Mouse (Mus musculus) midbrain, embryonic 10.5 days (tissue): ENCODE measurements at regions not wholly inside any gene's neighbourhood (a gene's known extent, or its start where the extent isn't known, plus 50 kb on each side); places are given as distances from the start of the nearest gene placed in this dataset.

Source experiments
- DNase-seq: peaks from one replicate; pipeline ENCODE4 v3.0.0-alpha.2; 2017; ENCODE audit warnings: low spot score
- H3K27ac ChIP-seq: fragments of 300-500 bp; sonication (generic); replicated peaks from 2 replicates; pipeline ENCODE4 v1.5.1; 2016; ENCODE audit warnings: mild to moderate bottlenecking
- H3K27me3 ChIP-seq: fragments of 300-500 bp; sonication (generic); 2 replicates; pipeline ENCODE4 v1.6.1; 2016; ENCODE audit warnings: low read depth, mild to moderate bottlenecking; ENCODE audit not compliant: poor library complexity, severe bottlenecking
- H3K36me3 ChIP-seq: fragments of 300-500 bp; sonication (generic); 2 replicates; pipeline ENCODE4 v1.6.1; 2016; ENCODE audit warnings: mild to moderate bottlenecking, moderate library complexity
- H3K4me1 ChIP-seq: fragments of 300-500 bp; sonication (generic); 2 replicates; pipeline ENCODE4 v1.6.1; 2016
- H3K4me3 ChIP-seq: fragments of 300-500 bp; sonication (generic); 2 replicates; pipeline ENCODE4 v1.5.1; 2016; ENCODE audit warnings: mild to moderate bottlenecking, moderate library complexity
- H3K9me3 ChIP-seq: fragments of 300-500 bp; sonication (generic); replicated peaks from 2 replicates; pipeline ENCODE4 v1.6.1; 2016; ENCODE audit warnings: mild to moderate bottlenecking
- WGBS: fragments of 180-500 bp; shearing (Covaris S2); methylation state at CpG from one replicate; pipeline ENCODE4 v1.1.7; 2016; 5-methylcytosine and 5-hydroxymethylcytosine counted together

DNA sequence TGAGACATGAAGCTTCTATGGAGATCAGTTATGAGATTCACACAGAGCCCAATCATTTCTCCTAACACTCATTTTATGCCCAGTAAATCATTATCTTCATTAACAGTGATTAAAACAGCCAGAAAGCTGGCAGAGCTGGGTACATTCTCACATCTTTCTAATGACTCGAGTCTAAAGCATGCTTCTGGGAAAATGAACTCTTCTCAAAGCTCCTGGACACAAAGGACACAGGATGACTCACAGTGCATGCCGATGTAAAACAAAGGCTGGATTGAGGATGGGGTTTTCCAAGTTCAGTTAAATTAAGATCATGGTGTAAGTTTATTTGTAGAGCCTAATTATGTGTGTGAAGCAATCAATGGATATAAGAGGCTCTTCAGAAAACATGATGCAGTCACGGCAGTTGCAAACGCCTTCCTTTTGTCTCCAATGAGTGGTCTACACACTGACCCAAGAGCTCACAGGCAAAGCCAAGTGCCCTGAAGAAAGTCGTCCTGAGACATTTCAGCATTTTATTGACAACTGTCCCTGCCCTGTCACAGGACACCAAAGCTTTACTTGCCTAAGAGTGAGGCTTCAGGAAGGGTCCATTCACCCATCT is 1390.7 kb downstream of the Defb40 start:
- 70% methylated on average over 5 of the region's 5 CpGs for WGBS
- Histone ChIP-seq H3K27me3 (no peaks in the 10 kb centered on the region), H3K27ac (no peak overlapping the region), H3K4me1 (no peaks in the 10 kb centered on the region), H3K9me3 (no peaks in the 10 kb centered on the region), H3K4me3 (no peak overlapping the region), H3K36me3 (no peaks in the 10 kb centered on the region)
- DNase-seq, result no peak
